Mouse (Mus musculus): Measurements from ENCODE around the gene Apobr. TPM values are rescaled to one million over a fixed set of nuclear protein-coding genes. Genes with fewer than 3 reads are reported as not detected.

Apobr gene
- total RNA-seq (2023), result 1 to 10 TPM; 8.0 to 8.8 TPM

GRCm38 (mm10) chr7:126584506-126584977 is at the start of gene Apobr:
TSS of gene Apobr (plus strand) at chr7:126584942.

GRCm38 (mm10) chr7:126566094-126566765 is 18.5 kb upstream of the Apobr start, which contains the start of gene Eif3c:
TSS of gene Eif3c (minus strand) at chr7:126566411.

GRCm38 (mm10) chr7:126585717-126586116 is 975 bp downstream of the Apobr start, which contains the start of gene Cln3:
TSS of gene Cln3 (minus strand) at chr7:126585817.

GRCm38 (mm10) chr7:126594862-126595561 is 10.3 kb downstream of the Apobr start, which contains the start of gene Il27:
TSS of gene Il27 (minus strand) at chr7:126594941.

GRCm38 (mm10) chr7:126630824-126631518 is 46.2 kb downstream of the Apobr start, which contains the start of gene Nupr1:
TSS of gene Nupr1 (minus strand) at chr7:126630861.

Other genes starting within 250 kb of the Apobr start
- gene Lat, start 215.4 kb upstream of the Apobr start, total RNA-seq (2023), result 100 to 1,000 TPM; 682 to 692 TPM
- gene Spns1, start 207.5 kb upstream of the Apobr start, total RNA-seq (2023), result 10 to 100 TPM; 80.6 to 97.7 TPM
- gene Nfatc2ip, start 188.2 kb upstream of the Apobr start, total RNA-seq (2023), result 10 to 100 TPM; 24.8 to 26.6 TPM
- gene Cd19, start 170.1 kb upstream of the Apobr start, total RNA-seq (2023), result 1 to 10 TPM; 1.0 to 5.2 TPM
- gene Rabep2, start 156.2 kb upstream of the Apobr start, total RNA-seq (2023), result 10 to 100 TPM; 44.7 to 45.1 TPM
- under 1 TPM; 0.55 to 0.89 TPM for gene Atp2a1, start 121.8 kb upstream of the Apobr start, total RNA-seq (2023)
- 10 to 100 TPM; 87.3 to 90.5 TPM for gene Sh2b1, start 109.5 kb upstream of the Apobr start, total RNA-seq (2023)
- gene Tufm, start 97.6 kb upstream of the Apobr start, total RNA-seq (2023), result 10 to 100 TPM; 50.0 to 55.9 TPM
- 100 to 1,000 TPM; 217 to 227 TPM for gene Atxn2l, start 81.5 kb upstream of the Apobr start, total RNA-seq (2023)
- 100 to 1,000 TPM; 138 to 142 TPM for gene Eif3c, start 18.5 kb upstream of the Apobr start, total RNA-seq (2023)
- 100 to 1,000 TPM; 129 to 140 TPM for gene Cln3, start 875 bp downstream of the Apobr start, total RNA-seq (2023)
- not detected for gene Il27, start 10.0 kb downstream of the Apobr start, total RNA-seq (2023)
- not detected for gene Nupr1, start 45.9 kb downstream of the Apobr start, total RNA-seq (2023)
- gene Sgf29, start 64.4 kb downstream of the Apobr start, total RNA-seq (2023), result 10 to 100 TPM; 71.8 to 85.5 TPM
- 1 to 10 TPM in 1 of 2 experiments, not detected in 1; 1.3 TPM for gene Sult1a1, start 91.5 kb downstream of the Apobr start, total RNA-seq (2023)
- gene Bola2, start 110.5 kb downstream of the Apobr start, total RNA-seq (2023), result 100 to 1,000 TPM; 171 to 175 TPM
- 10 to 100 TPM; 15.6 to 17.2 TPM for gene Slx1b, start 110.8 kb downstream of the Apobr start, total RNA-seq (2023)
- 1,000 to 10,000 TPM; 1,416 to 1,422 TPM for gene Coro1a, start 122.8 kb downstream of the Apobr start, total RNA-seq (2023)
- 10 to 100 TPM; 37.3 to 45.5 TPM for gene Mapk3, start 174.7 kb downstream of the Apobr start, total RNA-seq (2023)
- gene Gdpd3, start 181.4 kb downstream of the Apobr start, total RNA-seq (2023), result 1 to 10 TPM; 3.6 to 4.4 TPM
- gene Ypel3, start 192.0 kb downstream of the Apobr start, total RNA-seq (2023), result 100 to 1,000 TPM; 240 to 256 TPM
- gene Tbx6, start 196.5 kb downstream of the Apobr start, total RNA-seq (2023), result 10 to 100 TPM; 11.6 to 13.5 TPM
- 100 to 1,000 TPM; 229 to 235 TPM for gene Ppp4c, start 207.6 kb downstream of the Apobr start, total RNA-seq (2023)
- not detected for gene Fam57b, start 212.7 kb downstream of the Apobr start, total RNA-seq (2023)
- gene 4930451I11Rik, start 246.7 kb downstream of the Apobr start, total RNA-seq (2023), result not detected